Mouse (Mus musculus) olfactory bulb, adult 2 months (tissue): Measurements from ENCODE around the gene Lsm2.

Experiments used
- CTCF ChIP-seq: fragments of 200-500 bp; IDR thresholded peaks from 2 replicates; pipeline ENCODE4 v1.5.1; 2012; ENCODE audit warnings: low read depth, mild to moderate bottlenecking, low read length, moderate library complexity; ENCODE audit not compliant: insufficient read depth
- POLR2A ChIP-seq: fragments of 200-500 bp; IDR thresholded peaks from 2 replicates; pipeline ENCODE4 v1.6.1; 2012; ENCODE audit warnings: mild to moderate bottlenecking, low read depth, low read length, moderate library complexity; ENCODE audit not compliant: insufficient read depth

DNA sequence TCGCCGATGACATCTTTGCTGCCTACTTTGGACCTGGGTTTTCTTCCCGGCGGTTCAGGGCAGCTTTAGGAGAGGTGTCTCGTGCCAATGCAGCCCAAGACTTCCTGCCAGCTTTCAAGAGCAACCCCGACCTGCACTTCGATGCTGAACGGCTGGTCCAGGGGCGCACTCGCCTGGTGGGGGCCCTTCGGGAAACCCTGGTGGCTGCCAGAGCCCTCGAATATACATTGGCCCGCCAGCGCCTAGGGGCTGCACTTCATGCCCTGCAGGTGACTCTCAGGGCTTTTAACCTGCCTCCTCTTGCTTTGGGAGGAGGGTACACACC lies 36.0 kb downstream of the Lsm2 start:
- TF ChIP-seq POLR2A, result no peak
- no peak for TF ChIP-seq CTCF
